Mouse (Mus musculus): ENCODE measurements around the gene Hunk.

DNA sequence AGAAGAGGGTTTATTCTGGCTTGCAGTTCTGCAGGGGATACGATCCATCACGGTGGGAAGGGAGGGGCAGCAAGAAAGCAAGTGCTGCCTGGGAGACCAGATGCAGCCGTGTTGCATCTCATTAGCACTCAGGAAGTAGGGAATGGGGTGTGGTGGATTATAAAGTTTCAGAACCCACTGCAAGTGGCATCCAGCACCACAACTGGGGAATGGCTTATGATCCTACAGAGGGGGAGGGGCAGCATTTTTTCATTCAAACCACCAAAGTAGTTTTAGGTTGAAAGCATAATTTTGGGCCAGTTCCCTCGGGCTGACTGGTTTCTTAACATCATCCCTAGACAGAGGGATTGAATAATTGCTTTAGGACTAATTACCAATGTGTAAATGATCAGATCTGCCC is 26.1 kb upstream of the Hunk start:
- TF ChIP-seq POLR2A (IDR thresholded peaks at IDR 0.05; ENCODE audit: low read depth, low read length) (no peak), CTCF (IDR thresholded peaks at IDR 0.05; ENCODE audit: extremely low read depth, insufficient read length, insufficient replicate concordance, low read depth, low read length) (no peak)

All from small intestine, adult 2 months (tissue).